Mouse (Mus musculus): ENCODE measurements around the gene Mfap1b.

DNA sequence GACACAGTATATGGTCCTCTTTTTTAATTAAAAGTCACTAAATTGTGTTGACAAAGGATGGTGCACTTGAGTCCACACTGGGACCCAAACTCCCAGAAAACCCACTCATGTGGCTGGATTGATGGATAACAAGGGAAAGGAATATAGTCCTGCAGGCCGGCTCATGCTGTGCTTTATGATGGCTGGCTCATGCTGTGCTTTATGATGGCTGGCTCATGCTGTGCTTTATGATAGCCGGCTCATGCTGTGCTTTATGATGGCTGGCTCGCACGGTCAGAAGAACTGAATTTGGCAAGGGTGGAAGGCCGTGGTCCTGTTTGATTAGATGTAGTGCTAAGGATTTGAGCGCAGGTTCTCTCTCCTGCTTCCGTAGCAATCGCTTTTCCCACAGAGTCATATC is 9.7 kb upstream of the Mfap1b start:
- TF ChIP-seq CTCF (IDR thresholded peaks at IDR 0.05; ENCODE audit: control insufficient read depth, insufficient read depth, insufficient replicate concordance, low read depth, low read length) (no peak), POLR2A (IDR thresholded peaks at IDR 0.05; ENCODE audit: control insufficient read depth, low read depth, low read length) (no peak)

Measured in testis, adult 2 months (tissue).